Mouse (Mus musculus): ENCODE measurements at regions not wholly inside any gene's neighbourhood (a gene's known extent, or its start where the extent isn't known, plus 50 kb on each side); places are given as distances from the start of the nearest gene placed in this dataset.

DNA sequence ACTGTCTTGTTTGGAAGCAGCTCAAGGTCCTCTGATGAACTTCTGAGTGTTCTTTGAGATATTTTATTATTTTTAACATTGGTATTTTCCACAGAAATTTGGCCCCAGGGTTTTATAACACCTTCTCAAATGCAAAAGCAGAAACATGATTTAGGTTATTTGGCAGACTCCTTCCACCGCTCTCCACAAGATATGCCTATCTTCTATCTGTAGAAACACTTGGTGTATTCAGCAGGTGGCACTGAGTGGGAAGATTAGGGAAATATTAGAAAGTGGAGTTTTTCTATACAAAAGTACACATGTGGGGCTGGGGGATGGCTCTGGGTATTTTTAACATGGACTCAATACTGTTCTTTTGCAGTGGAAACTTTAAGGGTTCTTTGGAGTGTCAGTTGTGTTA, 475.3 kb downstream of the Dach1 start:
- intact Hi-C loops (cut with DNase I) = no loop called here
- DNase-seq (ENCODE audit: low spot score) = no peak

DNA sequence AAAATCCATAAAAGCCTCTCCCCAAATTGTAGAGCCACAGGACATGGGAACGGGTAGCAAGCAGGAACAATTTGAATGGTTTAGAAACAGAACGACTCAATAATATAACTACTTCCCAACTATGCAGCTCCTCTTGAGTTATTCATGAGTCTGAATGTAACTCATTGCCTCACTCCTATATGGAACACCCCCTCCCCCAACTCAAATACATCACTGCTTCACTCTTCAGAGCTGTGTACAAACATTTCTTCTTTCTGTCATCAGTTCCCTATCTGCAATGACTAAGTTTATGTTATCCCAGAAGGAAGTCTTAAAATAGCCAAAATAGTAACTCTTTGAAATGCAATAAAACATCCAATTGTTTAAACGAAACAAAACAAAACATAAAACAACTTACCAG, 484.9 kb downstream of the Dach1 start:
- intact Hi-C loops (cut with DNase I) = no loop called here

DNA sequence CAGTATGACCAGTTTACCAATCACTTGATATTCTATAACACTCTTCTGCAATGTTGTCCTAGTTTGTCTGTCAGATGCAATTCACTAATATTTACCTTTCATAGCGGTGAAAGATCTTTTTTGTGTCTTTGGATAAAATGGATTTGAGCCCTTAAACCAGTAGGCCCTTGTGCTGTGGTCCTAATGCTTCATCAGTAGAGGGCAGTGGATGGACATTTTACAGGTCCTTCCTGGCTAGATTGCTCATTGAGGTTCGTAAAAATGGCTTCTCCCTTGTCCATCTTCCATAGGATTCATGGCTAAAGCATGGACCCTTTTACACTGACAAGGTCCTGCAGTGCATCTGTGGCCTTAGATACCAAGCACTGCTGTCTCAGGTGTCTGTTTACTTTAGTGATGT, 501.8 kb downstream of the Dach1 start:
- intact Hi-C loops (cut with DNase I) = loop anchor here (5.0 kb wide), 1 partner anchor 514 kb away; no protein-coding TSS in a partner anchor
- DNase-seq (ENCODE audit: low spot score) = no peak

More for the DNA sequence above, 484.9 kb downstream of the Dach1 start:
- DNase-seq (ENCODE audit: low spot score) = no peak

DNA sequence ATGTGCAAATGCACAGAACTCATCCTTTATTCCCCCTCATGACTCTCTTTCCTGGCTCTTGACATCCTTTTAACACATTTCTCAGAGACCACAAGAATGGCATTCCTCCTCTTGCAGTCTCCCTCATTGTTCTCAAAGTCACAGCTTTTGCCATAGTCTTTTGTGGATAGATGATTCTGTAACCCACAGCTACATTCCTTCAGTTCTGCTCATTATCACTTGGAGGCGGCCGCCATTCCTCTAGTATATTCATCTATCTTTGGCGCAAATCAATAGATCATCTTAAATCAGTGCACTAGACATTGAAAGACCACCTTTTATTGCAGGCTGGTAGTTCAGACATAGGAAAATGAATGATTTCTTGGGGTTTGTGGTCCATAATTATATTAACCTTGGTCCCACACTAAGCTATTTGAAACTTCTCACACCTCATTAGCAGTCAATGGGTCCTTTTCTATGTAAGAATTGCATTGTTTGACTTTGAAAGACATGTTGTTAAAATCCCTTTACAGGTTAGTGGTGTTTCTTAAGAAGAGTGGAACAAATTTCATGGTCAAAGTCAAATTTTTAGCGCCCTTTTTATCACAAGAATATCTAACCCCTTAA, 531.3 kb downstream of the Dach1 start:
- intact Hi-C loops (cut with DNase I) = no loop called here
- DNase-seq (ENCODE audit: low spot score) = no peak

DNA sequence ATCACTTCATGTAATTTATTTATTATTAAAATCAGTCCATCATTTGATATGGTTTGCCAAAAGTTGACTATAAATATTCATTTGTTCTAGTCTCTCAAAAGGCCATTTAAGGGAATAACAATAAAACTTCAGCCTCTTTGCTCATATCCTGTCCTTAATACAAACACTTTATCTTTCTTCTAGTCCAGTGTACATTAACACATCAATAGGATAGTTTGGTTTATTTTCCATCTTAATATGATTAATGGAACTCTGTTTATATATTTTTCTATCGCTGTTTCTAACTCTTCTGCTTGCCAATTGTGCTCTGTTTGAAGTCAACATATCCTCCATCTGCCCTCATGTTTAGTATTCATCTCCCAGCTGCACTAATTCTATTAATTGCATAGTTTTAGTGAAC, 558.1 kb downstream of the Dach1 start:
- no peak for DNase-seq (ENCODE audit: low spot score)
- intact Hi-C loops (cut with DNase I) = no loop called here

DNA sequence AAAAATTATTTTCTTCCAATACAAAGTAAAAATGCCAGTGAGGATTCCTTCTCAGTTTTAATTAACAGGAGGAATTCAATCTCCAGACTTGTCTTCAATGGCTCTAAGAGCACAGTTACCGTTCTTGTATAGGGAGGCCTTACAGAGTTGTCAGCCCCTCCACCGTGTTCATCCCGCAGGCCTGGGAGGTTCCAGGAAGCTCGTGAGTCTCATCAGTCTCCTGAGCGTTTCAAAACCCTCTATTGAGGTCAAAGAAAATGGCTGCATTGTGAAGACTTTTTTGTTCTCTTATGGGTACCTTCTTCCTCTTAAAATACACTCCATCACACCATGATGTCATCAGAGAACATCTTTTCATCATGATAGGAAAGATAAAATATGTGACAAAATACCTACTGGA, 572.9 kb downstream of the Dach1 start:
- intact Hi-C loops (cut with DNase I) = no loop called here
- DNase-seq (ENCODE audit: low spot score) = no peak

DNA sequence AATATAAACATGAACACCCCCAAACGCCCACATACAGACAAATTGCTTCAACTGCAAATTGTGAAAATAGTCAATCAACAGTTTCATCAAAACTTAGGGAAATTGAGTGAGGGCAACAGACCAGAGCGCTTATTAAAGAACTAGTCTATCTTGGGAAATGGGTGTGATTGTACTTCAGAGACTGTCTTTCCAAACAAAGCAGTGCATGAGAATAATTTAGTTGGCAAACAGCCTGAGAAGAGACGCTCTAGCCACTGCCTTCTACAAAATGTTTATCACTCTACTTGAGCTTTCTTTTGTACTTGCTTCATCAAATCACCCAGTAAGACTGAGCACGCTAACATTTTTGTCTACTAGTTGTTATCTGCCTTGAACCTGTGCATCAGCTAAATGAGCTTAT, 581.0 kb downstream of the Dach1 start:
- no peak for DNase-seq (ENCODE audit: low spot score)
- intact Hi-C loops (cut with DNase I) = loop anchor here (1.0 to 5.0 kb wide), 2 partner anchors 29 to 224 kb away; no protein-coding TSS in a partner anchor

DNA sequence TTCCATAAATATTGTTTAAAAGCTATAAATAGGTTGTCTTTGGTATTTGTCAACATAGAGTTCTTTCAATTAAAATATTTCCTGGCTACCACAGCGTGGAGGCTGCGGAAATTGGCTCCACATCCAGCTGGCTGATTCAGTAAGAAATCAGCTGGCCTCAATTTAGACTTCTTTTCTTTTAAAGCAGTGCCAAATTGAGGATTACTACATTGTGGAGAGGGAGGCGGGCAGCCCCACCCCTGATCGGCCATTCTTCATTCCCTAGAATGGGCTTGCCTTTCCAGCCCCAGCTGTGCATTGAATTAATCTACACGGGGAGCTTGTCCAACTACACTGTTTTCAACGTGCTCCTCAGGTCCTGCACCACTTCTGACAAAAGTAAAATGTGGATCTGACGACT, 581.4 kb downstream of the Dach1 start:
- intact Hi-C loops (cut with DNase I) = loop anchor here (1.0 to 5.0 kb wide), 2 partner anchors 29 to 224 kb away; no protein-coding TSS in a partner anchor
- peak; percentile 24 for DNase-seq (ENCODE audit: low spot score)

DNA sequence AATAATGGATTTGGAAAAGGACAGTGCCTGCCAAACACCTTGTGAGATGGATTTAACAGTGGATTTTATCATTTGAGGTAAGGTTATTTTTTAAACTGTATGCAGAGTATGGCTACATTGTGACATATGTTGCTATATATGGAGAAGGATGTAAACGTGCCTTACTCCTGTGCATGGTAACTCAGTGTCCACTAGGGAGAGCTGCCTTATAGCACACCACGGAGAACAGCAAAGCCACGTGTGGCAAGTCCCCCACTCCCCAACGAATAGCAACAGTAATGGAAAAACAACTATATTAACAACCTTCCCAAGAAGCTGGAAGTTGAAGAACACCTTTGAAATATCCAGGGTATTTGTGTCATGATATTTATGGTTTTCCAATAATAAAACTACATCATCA, 582.6 kb downstream of the Dach1 start:
- intact Hi-C loops (cut with DNase I) = loop anchor here (5.0 kb wide), 1 partner anchor 225 kb away; no protein-coding TSS in a partner anchor
- DNase-seq (ENCODE audit: low spot score) = no peak

DNA sequence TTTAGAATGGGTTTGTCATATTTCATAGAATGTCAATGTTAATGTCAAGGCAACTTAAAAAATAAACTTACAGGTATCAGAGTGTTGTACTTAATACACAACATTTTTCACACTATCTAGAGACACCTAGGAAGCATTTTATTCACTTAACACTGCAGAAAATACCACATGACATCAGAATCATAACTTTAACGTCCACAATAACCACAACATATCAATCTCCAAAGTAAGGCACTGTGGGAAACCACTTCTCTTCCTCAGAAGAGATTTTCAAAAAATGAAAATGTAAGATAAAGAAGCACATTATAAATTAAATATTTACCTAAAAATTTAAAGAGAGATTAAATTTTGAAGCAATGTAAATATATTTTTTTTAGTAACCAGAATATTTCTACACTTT, 599.3 kb downstream of the Dach1 start:
- intact Hi-C loops (cut with DNase I) = no loop called here
- no peak for DNase-seq (ENCODE audit: low spot score)

DNA sequence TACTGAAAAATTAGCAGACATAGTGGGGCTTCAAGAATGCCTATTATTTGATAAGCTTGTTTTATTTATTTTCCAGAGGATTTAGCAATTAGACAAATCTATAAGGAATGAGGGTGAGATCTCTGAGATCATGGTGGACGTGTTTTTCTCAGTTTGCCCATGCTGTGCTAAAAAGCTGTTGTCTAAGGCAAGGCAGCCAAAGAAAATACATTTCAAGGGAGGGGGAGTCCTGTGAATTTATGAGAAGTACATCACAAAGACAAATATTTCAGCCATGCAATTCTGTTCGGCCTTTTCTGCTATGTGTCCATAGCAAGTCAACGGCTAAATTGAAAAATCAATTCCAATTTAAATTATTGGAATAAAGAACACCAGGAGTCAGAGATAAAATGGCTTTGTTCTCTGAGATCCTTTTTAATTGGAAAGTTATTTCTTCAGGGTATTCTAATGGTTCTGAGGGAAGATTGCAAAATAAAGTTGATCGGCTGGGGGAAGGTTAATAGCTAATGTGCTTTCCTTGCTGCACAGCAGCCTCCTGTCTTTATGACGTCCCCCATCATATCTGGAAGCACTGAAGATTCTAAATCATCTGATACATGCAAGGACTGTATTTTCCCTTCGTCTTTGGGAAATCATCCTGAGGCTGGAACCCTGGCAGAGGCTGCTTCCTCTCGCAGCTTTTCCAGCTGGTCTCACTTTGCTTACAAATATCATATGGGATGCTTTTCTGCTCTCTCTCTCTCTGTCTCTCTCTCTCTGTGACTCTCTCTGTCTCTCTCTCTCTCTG, 609.3 kb downstream of the Dach1 start:
- no peak for DNase-seq (ENCODE audit: low spot score)
- intact Hi-C loops (cut with DNase I) = no loop called here

DNA sequence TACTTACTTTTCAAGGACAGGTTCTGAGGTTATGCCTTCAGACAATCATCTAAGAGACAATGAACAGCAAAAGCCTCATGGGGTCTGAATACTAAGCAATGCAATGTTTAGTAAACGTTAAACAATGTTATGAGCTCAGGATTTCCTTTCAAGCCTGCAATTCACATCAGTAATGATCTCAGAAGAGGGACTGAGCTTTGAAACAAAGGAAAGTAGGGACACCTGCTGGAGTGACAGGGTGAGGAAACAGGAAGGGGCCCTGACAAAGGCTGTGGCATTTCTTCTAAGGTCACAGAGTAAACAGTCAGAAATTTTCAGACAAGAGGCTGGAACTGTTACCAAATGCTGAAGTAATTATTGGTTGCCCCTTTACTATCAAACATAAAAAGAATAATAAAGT, 610.0 kb downstream of the Dach1 start:
- DNase-seq (ENCODE audit: low spot score) = peak; percentile 1
- intact Hi-C loops (cut with DNase I) = loop anchor here (1.0 to 10.0 kb wide), 5 partner anchors 29 to 1465 kb away; no protein-coding TSS in a partner anchor

DNA sequence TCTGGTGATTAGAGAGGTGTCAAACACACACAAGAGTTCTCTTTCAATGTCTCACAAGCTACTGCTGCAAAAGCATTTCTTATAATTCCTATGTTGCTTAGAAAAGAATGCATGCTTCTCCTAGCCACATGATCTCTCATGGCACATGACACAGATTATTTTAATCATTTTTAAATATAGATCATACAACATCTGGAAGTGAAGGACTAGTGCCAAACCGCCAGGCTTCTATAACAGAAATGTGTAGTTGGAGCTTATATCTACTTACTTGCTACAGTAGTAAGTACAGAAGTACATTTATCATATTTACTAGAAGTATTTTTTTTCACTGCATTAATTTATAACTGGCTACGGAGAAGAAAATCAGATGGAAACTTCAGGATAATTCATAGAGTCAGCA, 611.3 kb downstream of the Dach1 start:
- intact Hi-C loops (cut with DNase I) = loop anchor here (5.0 to 10.0 kb wide), 4 partner anchors 44 to 1467 kb away; no protein-coding TSS in a partner anchor
- DNase-seq (ENCODE audit: low spot score) = no peak

DNA sequence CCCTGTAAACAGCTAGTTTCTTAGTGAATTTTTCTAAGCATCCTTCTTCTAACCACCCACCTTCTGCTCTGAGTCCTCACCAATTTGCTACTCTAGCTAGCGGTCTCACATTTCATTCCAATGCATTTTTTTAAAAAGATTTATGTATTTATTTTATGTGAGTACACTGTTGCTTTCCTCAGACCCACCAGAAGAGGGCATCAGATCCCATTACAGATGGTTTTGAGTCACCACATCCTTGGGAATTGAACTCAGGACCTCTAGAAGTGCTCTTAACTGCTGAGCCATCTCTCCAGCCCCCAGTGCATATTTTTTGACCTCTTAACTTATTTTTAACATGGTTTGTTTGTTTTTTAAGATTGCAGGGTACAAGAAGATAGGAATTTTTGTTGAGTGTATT, 611.7 kb downstream of the Dach1 start:
- intact Hi-C loops (cut with DNase I) = loop anchor here (5.0 to 10.0 kb wide), 4 partner anchors 44 to 1467 kb away; no protein-coding TSS in a partner anchor
- DNase-seq (ENCODE audit: low spot score) = no peak

DNA sequence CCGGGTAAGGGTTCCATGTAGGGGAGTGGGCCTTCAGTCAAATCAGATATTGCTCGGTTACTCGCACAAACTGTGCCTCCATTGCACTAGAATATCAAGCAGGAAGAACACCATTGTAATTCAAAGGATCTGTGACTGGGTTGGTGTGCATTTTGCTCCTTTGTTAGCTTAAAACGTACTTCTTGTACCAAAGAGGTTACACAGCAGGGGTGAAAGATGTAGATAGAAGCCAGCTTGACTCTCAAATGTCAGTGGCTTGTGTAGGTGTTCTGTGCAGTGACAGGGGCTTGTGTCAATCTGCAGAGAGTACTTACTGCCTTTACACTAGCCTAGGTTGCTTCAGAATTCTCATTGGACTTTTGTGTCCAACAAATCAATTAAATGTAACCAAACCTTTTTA, 623.3 kb downstream of the Dach1 start:
- no peak for DNase-seq (ENCODE audit: low spot score)
- intact Hi-C loops (cut with DNase I) = no loop called here

DNA sequence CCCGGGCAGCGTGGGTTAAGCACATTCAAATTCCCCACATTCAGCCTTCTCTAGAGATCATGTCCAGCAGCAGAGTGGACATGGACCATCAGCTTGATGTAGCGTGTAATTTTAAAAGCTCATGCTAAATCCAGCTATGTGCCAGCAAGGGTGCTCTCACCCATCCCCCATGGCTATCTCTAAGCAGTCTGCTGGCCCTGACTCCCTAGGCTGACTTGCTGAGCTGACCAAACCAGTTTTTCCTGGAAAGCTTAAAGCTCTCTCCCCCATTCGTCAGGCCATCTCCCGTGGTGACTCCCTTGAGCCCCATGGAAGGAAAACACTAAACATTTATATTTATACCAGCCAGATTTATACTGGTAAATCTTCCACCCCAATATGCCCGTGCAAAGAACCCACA, 625.3 kb downstream of the Dach1 start:
- DNase-seq (ENCODE audit: low spot score) = no peak
- intact Hi-C loops (cut with DNase I) = no loop called here

DNA sequence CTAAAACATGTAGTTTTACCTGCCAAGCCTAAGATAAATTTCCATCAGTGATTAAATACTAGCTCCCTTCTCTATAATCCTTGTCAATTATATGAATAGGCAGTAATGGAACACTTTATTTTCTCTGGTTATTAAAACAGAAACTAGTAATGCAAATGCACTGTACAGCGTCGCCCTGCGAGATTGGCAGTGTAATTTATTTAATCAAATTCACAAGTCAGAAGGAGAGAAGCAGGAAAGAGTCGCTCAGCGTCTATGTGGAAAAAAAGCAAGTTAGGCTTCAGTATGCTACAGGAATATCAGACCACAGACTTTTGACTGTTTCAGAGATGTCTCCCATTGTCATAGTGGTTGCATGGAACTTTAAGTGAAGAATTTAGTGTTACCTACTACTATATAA, 632.6 kb downstream of the Dach1 start:
- DNase-seq (ENCODE audit: low spot score) = no peak
- intact Hi-C loops (cut with DNase I) = no loop called here

DNA sequence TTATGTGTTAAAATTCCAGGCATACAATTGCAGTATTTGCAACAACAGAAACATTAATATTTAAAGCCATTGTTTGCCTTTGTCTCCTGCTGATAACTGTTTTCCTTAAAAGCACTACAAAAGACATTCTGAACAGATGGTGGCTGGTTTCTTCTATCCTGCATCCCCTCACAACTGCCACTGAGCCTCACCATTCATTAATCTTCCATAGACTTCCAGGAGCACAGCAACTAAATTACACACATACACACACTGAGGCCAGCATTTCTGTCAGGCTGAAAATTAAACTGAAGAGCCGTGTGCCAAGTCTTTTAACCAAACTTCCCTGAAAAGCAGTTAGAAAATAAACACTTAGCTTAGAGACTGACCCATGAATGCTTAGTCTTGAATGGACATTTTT, 658.2 kb downstream of the Dach1 start:
- intact Hi-C loops (cut with DNase I) = no loop called here
- no peak for DNase-seq (ENCODE audit: low spot score)

DNA sequence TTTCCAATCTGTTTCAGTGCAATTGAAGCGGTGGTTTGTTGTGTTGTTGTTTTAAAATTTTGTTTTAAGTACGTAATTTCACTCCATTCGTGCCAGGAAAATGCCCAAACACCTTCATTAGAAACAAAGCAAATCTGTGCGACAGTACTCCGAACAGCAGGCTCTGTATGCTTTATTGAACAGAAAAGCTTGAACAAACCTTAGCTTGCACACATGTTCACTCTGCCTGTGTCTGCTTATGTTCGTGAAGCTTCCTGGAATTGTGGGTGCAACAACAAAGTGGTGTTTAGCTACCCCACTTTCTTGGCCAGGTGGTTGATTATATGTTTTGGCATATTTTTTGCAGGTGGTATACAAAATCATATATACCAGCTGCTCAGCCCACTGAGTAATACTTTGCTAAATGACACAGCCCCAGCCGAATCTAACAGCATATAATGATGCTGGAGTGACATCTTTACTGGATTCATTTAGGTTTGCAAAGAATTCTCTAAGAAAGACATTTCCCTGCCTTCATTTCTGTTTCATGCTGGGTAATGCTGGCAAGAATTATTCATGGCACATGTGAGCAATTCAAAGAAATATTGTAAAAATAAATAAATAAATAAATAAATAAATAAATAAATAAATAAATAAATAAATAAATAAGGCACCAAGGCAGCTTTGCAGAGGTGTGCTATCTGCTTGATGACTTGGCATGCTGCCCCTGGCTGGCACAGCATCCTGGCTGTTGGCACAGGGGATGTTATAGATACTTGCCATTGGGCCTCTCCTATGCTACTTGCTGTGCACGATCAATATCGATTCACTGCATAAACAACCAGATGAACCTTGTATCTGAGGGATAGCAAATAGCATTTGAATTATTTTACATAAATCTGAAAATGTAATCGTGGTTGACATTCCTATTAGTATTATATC, 679.9 kb downstream of the Dach1 start:
- DNase-seq (ENCODE audit: low spot score) = no peak
- intact Hi-C loops (cut with DNase I) = no loop called here

DNA sequence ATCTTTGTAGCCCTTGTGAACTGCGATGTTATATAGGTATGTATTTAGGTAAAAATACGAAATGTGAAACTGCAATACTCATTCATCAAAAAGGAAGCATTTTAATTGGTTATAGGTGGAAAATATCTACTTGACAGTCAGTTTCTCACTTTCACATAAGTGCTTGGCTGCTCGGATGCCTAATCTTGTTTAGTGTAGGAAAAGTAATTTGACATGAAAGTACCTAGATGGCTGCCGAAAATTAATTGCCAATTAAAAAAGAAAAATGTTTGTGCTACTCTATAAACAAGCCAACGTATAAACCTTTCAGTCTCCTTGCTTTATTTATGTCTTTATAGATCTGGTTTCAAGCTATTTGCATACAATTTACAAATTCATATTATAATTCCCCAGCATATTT, 691.3 kb downstream of the Dach1 start:
- DNase-seq (ENCODE audit: low spot score) = no peak
- intact Hi-C loops (cut with DNase I) = no loop called here

Measured in heart, postnatal 25 days (tissue).